Mouse (Mus musculus) liver, embryonic 14.5 days (tissue): ENCODE data around the gene Sppl2b. TPM values are rescaled to one million over a fixed set of nuclear protein-coding genes. Genes with fewer than 3 reads are reported as not detected.

Experiments used
- ATAC-seq: fragments of 200-750 bp; cut with Nextera tagmentation; 2 replicates; pipeline ENCODE4 v1.8.0; 2017; ENCODE audit warnings: moderate number of reproducible peaks, mild to moderate bottlenecking, moderate library complexity; ENCODE audit not compliant: insufficient read depth
- DNase-seq, 3 experiments: peaks; one replicate each; pipeline ENCODE4 v3.0.0-alpha.2; 2012 to 2013; ENCODE audit warnings: low read depth in 3 of 3, low spot score in 3 of 3
- H3K27ac ChIP-seq: fragments of 300-500 bp; sonication (generic); 2 replicates; pipeline ENCODE4 v1.5.1; 2014; ENCODE audit warnings: moderate library complexity, mild to moderate bottlenecking, control low read depth, inconsistent platforms
- H3K27me3 ChIP-seq: fragments of 300-500 bp; sonication (generic); 2 replicates; pipeline ENCODE4 v1.6.1; 2014; ENCODE audit warnings: mild to moderate bottlenecking, low read length, moderate library complexity; ENCODE audit not compliant: control insufficient read depth, insufficient read depth
- H3K36me3 ChIP-seq: fragments of 300-500 bp; sonication (generic); replicated peaks from 2 replicates; pipeline ENCODE4 v1.6.1; 2014; ENCODE audit warnings: low read depth; ENCODE audit not compliant: control insufficient read depth, insufficient read depth
- H3K4me1 ChIP-seq, 2 experiments: fragments of 200-500 bp in 1 of 2; fragments of 300-500 bp in 1 of 2; sonication (generic) in 1 of 2; replicated peaks; 2 replicates each; pipeline ENCODE4 v1.6.1; 2012 to 2014; ENCODE audit warnings: antibody characterized with exemption in 1 of 2, inconsistent platforms in 1 of 2, low read length in 1 of 2; ENCODE audit not compliant: control insufficient read depth in 2 of 2, insufficient read depth in 2 of 2
- H3K4me2 ChIP-seq: fragments of 300-500 bp; sonication (generic); 2 replicates; pipeline ENCODE4 v1.6.1; 2014; ENCODE audit warnings: low read depth, mild to moderate bottlenecking, control low read depth, moderate library complexity
- H3K4me3 ChIP-seq, 2 experiments: fragments of 200-500 bp in 1 of 2; fragments of 300-500 bp in 1 of 2; sonication (generic) in 1 of 2; 2 replicates each; pipeline ENCODE4 v1.5.1; 2012 to 2014; ENCODE audit warnings: low read depth in 2 of 2, low read length in 2 of 2, mild to moderate bottlenecking in 2 of 2, control low read depth in 1 of 2, inconsistent platforms in 1 of 2, moderate library complexity in 1 of 2; ENCODE audit not compliant: insufficient read depth in 1 of 2
- H3K9ac ChIP-seq: fragments of 300-500 bp; sonication (generic); replicated peaks from 2 replicates; pipeline ENCODE4 v1.6.1; 2014; ENCODE audit warnings: mild to moderate bottlenecking, control low read depth, moderate library complexity
- H3K9me3 ChIP-seq: fragments of 300-500 bp; sonication (generic); 2 replicates; pipeline ENCODE4 v1.6.1; 2016; ENCODE audit warnings: low read length, mixed read lengths; ENCODE audit not compliant: control insufficient read depth
- CTCF ChIP-seq: IDR thresholded peaks from 2 replicates; pipeline ENCODE4 v1.5.1; 2016; ENCODE audit warnings: antibody characterized with exemption, low read depth, control low read depth
- EP300 ChIP-seq: IDR thresholded peaks from 2 replicates; pipeline ENCODE4 v1.6.1; 2016; ENCODE audit warnings: antibody characterized with exemption, low read depth
- WGBS: fragments of 180-500 bp; shearing (Covaris S2); extraction: QIAGEN DNeasy Blood & Tissue Kit; methylation state at CpG from one replicate; pipeline ENCODE4 v1.1.7; 2014; ENCODE audit not compliant: insufficient replicate concordance; 5-methylcytosine and 5-hydroxymethylcytosine counted together
- polyA plus RNA-seq, 2 experiments: library from polyadenylated mRNA; depleted of rRNA in 1 of 2; stranded (reverse) in 1 of 2; unstranded in 1 of 2; fragments of >200 nt; fragmentation: Nextera tagmentation in 1 of 2; extraction: Ambion mirVana in 1 of 2; gene quantifications; 2 replicates each; pipeline versions ENCODE4 v1.2.1 to v1.2.3; 2012 to 2014

Sppl2b gene
- polyA plus RNA-seq, 2 experiments = 34.7 to 76.1 TPM

- H3K4me2 ChIP-seq = no peak overlapping the region
- no peak for ATAC-seq
- H3K27me3 ChIP-seq = no peaks in the 10 kb centered on the region
- WGBS = 84% methylated on average over 22 of the region's 22 CpGs
- H3K4me1 ChIP-seq = no peaks in the 10 kb centered on the region
- TF ChIP-seq EP300 = no peak
- no peak for TF ChIP-seq CTCF
- H3K27ac ChIP-seq = no peak overlapping the region
- DNase-seq = no peak
- no peak overlapping the region for H3K9ac ChIP-seq
- no peaks in the 10 kb centered on the region for H3K9me3 ChIP-seq
- H3K36me3 ChIP-seq = 0 out of 2 replicates have a peak, but pooled peaks cover 3% of the 10 kb centered on the region
- no peak overlapping the region for H3K4me3 ChIP-seq
These were observed 54.5 kb downstream of the Sppl2b start for GRCm38 (mm10) chr10:80909375-80910162.

DNA sequence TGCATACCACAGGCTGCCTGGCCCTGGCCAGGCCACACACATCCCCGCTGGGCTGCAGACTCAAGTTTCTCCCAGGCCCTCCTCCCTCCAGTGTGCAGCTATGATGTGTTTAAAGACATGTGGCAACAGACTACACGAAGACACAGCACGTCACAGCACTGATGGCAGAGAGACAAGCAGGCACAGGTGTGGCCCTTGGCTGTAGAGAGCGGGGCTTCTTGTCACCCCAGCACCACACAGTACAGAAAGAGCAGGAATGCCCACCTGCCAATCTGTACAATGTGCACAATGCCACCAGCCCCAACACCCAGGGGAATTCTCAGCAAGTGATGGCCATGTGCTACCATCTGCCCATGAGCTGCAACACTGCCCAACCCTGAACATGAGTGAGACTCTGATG, 56.3 kb downstream of the Sppl2b start:
- H3K36me3 ChIP-seq = 0 out of 2 replicates have a peak, but pooled peaks cover 3% of the 10 kb centered on the region
- no peak for TF ChIP-seq EP300
- no peak for TF ChIP-seq CTCF
- WGBS = 84% methylated on average over 4 of the region's 4 CpGs

GRCm38 (mm10) chr10:80911891-80912290, 56.8 kb downstream of the Sppl2b start:
- Histone ChIP-seq H3K27me3 (no peaks in the 10 kb centered on the region), H3K9ac (no peak overlapping the region), H3K27ac (no peak overlapping the region), H3K4me2 (no peak overlapping the region), H3K9me3 (no peaks in the 10 kb centered on the region), H3K4me1 (peaks cover 10 to 12% of the 10 kb centered on the region in 2 experiments; a peak in 3 of 4 replicates), H3K36me3 (0 out of 2 replicates have a peak, but pooled peaks cover 3% of the 10 kb centered on the region), H3K4me3 (no peak overlapping the region)
- DNase-seq = no peak
- ATAC-seq = no peak
- TF ChIP-seq EP300 (no peak), CTCF (no peak)

More for the DNA sequence above, 56.3 kb downstream of the Sppl2b start:
- H3K9me3 ChIP-seq = no peaks in the 10 kb centered on the region
- no peak overlapping the region for H3K9ac ChIP-seq
- H3K4me2 ChIP-seq = no peak overlapping the region
- no peak overlapping the region for H3K27ac ChIP-seq
- no peak for ATAC-seq
- DNase-seq = no peak
- no peaks in the 10 kb centered on the region for H3K27me3 ChIP-seq
- H3K4me3 ChIP-seq = no peak overlapping the region
- peaks cover 10 to 12% of the 10 kb centered on the region in 2 experiments; a peak in 3 of 4 replicates for H3K4me1 ChIP-seq

DNA sequence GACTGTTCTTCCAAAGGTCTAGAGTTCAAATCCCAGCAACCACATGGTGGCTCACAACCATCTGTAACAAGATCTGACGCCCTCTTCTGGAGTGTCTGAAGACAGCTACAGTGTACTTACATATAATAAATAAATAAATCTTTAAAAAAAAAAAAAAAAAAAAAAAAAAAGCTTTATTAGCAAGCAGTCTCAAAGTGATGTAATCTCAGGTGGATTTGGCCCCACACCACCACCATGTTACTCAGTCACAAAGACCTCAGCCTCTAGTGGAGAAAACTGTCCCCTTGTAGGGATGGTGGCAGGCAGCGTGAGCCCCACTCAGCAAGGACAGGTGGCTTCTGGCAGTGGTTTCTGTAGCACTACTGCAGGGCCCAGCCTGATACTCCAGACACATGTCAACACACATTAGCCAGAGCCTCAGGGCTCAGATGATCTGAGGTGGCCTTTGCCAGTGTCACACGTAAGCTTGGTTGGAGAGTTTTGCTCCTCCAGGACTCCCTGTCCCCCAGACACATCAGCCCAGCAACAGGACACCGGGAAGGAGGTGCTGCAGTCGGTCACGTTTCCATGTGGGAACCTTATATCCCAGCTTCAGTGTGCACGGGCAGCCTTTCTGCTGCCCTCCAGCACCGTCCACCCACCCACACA, 58.4 kb downstream of the Sppl2b start:
- no peak overlapping the region for H3K9ac ChIP-seq

GRCm38 (mm10) chr10:80914253-80914656, 59.2 kb downstream of the Sppl2b start:
- H3K36me3 ChIP-seq = no peaks in the 10 kb centered on the region
- WGBS = 68% methylated on average over 5 of the region's 5 CpGs
- ATAC-seq (no peak), DNase-seq (no peak)
- no peak overlapping the region for H3K9ac ChIP-seq
- peaks cover 10 to 12% of the 10 kb centered on the region in 2 experiments; a peak in 3 of 4 replicates for H3K4me1 ChIP-seq
- no peak overlapping the region for H3K4me2 ChIP-seq
- no peaks in the 10 kb centered on the region for H3K9me3 ChIP-seq
- H3K27ac ChIP-seq = no peak overlapping the region
- no peak overlapping the region for H3K4me3 ChIP-seq
- peaks cover 2% of the 10 kb centered on the region; the same call in 1 of the 2 replicates for H3K27me3 ChIP-seq
- TF ChIP-seq CTCF = no peak

More for the DNA sequence above, 58.4 kb downstream of the Sppl2b start:
- Histone ChIP-seq H3K36me3 (no peaks in the 10 kb centered on the region), H3K4me1 (peaks cover 10 to 12% of the 10 kb centered on the region in 2 experiments; a peak in 3 of 4 replicates), H3K4me3 (no peak overlapping the region), H3K27ac (no peak overlapping the region), H3K9me3 (no peaks in the 10 kb centered on the region), H3K27me3 (peaks cover 2% of the 10 kb centered on the region; the same call in 1 of the 2 replicates), H3K4me2 (no peak overlapping the region)
- DNase-seq (no peak), ATAC-seq (no peak)
- WGBS = 79% methylated on average over 7 of the region's 8 CpGs
- TF ChIP-seq EP300 (no peak), CTCF (no peak)
